Mouse (Mus musculus) erythroblast, embryonic 14.5 days (primary cell): ENCODE results near the gene Zfp534.
"Not testable (repeated sequence)": the region's sequence is repeated elsewhere in the genome, so short reads cannot be mapped to it uniquely, and the experiment has no call there.

Source experiments
- GATA1 ChIP-seq: IDR thresholded peaks from 2 replicates; pipeline ENCODE4 v1.6.1; 2012; ENCODE audit warnings: low read length, inconsistent platforms, mixed read lengths
- TAL1 ChIP-seq: IDR thresholded peaks from 3 replicates; pipeline ENCODE4 v1.6.1; 2012; ENCODE audit warnings: low read length, inconsistent platforms, mixed read lengths

GRCm38 (mm10) chr4:147702453-147702852 is at the start of gene Zfp534:
- not testable (repeated sequence) for TF ChIP-seq GATA1, TAL1
